Mouse (Mus musculus): ENCODE measurements around the gene Ndufc1.

DNA sequence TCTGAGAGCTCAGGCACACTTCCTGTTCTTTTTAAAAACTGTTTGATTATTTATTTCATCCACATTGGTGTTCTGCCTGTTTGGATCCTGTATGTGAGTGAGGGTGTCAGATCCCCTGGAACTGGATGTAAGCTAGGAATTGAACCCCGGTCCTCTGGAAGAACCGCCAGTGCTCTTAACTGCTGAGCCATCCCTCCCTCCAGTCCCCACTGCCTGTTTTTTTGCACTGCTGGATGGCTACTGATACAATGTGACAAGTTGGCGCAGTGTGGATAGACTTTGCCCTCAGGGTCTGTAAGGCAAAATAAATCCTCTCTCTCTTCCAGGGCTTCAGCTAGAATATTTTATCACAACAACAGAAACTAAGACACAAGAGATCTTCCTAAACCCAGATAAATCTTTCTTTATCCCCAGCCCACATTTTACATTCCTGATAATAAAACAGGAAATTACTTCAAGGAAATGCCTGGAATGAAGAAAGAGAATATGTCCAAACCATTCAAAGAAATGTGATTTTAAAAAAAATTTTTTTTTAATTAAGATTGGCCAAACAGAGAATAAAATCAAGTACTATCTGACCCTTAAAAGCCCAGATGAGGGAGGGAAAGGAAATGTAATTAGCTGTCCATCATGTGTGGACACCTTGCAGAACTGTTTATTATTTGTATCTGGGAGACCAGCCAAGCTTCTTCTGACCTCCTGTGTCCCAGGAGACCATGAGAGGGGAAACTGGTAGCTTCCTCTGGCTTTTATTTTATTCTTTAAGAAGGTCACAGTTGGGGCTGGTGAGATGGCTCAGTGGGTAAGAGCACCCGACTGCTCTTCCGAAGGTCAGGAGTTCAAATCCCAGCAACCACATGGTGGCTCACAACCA is 28.8 kb downstream of the Ndufc1 start:
- TF ChIP-seq CTCF (IDR thresholded peaks at IDR 0.05; ENCODE audit: extremely low read depth, insufficient read length, insufficient replicate concordance, low read depth, low read length) (no peak), POLR2A (IDR thresholded peaks at IDR 0.05; ENCODE audit: low read depth, low read length) (no peak)

Measured in small intestine, adult 2 months (tissue).